Mouse (Mus musculus): Measurements from ENCODE around the gene Wdr4. TPM values are rescaled to one million over a fixed set of nuclear protein-coding genes. Genes with fewer than 3 reads are reported as not detected.
A peak's percentile ranks its signal among the peaks of the same experiment; 100 is the strongest.

The Wdr4 gene
- polyA plus RNA-seq, 1 experiment = 25.4 TPM

GRCm38 (mm10) chr17:31460416-31460815 is 59.4 kb downstream of the Wdr4 start:
- Histone ChIP-seq H3K4me1 (ENCODE audit: control insufficient read depth, insufficient read depth, low read length) (peaks cover 26% of the 10 kb centered on the region), H3K27me3 (ENCODE audit: control insufficient read depth, insufficient read depth, low read length) (no peaks in the 10 kb centered on the region), H3K4me3 (replicated peaks; ENCODE audit: insufficient read depth, low read depth, low read length) (no peak overlapping the region), H3K27ac (ENCODE audit: insufficient read depth, low read length) (no peak overlapping the region)
- WGBS = 47% methylated on average over 4 of the region's 4 CpGs
- no peak for DNase-seq
- no peak for TF ChIP-seq CTCF (IDR thresholded peaks at IDR 0.05; ENCODE audit: borderline replicate concordance, insufficient read depth, low read depth, low read length)
- no peak for TF ChIP-seq POLR2A (IDR thresholded peaks at IDR 0.05; ENCODE audit: borderline replicate concordance, insufficient read depth, low read length)

DNA sequence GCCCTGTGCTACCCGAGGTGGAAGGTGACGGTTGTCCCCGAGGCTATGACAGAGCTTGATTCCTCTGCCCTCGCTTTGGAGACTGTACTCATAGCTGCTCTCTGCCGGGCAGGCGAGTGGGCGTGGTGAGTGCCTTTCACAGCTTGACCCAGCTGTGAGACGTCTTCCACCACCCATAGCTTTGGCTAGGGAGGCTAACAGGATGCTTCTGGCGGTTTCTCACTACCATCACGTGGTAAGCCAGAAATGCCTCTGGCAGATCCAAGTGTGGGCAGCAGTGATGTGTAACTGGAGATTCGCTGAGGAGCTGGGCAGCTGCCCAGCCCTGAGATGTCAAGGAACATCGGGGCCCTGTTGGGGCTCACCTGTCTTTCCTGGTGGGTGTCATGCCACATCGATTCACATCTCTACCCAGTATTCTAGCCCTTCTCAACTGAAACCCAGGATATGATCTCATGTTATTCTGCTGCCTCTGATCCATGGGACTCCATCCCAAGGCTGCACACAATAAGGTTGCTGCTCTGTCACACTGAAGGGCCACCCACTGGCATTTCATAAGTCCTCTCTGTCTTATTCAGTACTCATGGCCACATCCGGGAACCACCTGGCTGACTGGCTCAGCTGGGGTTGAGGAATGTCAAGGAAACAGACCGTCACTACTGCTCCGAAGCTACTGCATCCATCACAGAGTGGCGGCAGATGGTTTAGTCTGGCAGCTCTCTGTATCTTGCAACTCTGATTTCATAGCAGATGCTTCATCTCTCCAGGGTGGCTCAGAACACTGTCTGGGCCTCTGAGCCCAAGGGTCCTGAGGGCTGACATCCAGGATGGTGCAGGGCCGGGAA is 62.8 kb downstream of the Wdr4 start:
- peaks cover 26% of the 10 kb centered on the region for H3K4me1 ChIP-seq (ENCODE audit: control insufficient read depth, insufficient read depth, low read length)
- no peak overlapping the region for H3K4me3 ChIP-seq (replicated peaks; ENCODE audit: insufficient read depth, low read depth, low read length)
- 32% methylated on average over 18 of the region's 18 CpGs for WGBS
- DNase-seq = peak; percentile 69 to 75
- TF ChIP-seq POLR2A (IDR thresholded peaks at IDR 0.05; ENCODE audit: borderline replicate concordance, insufficient read depth, low read length) (no peak), CTCF (IDR thresholded peaks at IDR 0.05; ENCODE audit: borderline replicate concordance, insufficient read depth, low read depth, low read length) (no peak)
- H3K27ac ChIP-seq (ENCODE audit: insufficient read depth, low read length) = peak overlapping the region; percentile 18
- H3K27me3 ChIP-seq (ENCODE audit: control insufficient read depth, insufficient read depth, low read length) = no peaks in the 10 kb centered on the region

DNA sequence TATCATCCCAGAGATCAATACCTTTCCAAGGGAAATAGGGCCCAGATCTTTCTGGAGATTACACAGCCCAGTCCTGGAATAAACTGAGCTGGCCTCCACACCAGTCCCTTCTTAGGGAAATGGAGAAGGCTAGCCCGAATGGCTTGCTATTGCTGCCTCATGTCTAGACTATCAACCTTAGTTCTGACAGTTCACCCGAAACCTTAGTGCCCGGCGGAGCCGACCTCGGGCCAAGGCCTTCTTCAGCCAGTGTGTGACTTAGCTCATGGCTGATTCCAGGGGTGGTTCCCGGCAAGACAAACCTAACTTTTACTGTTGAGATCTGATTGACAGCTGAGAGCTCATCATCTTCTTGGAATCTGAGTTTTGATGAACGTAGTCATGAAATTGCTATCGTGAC is 65.7 kb downstream of the Wdr4 start:
- TF ChIP-seq POLR2A (IDR thresholded peaks at IDR 0.05; ENCODE audit: borderline replicate concordance, insufficient read depth, low read length) (no peak), CTCF (IDR thresholded peaks at IDR 0.05; ENCODE audit: borderline replicate concordance, insufficient read depth, low read depth, low read length) (no peak)
- 89% methylated on average over 9 of the region's 9 CpGs for WGBS

GRCm38 (mm10) chr17:31453476-31453875 is 66.3 kb downstream of the Wdr4 start:
- no peak for DNase-seq
- Histone ChIP-seq H3K27ac (ENCODE audit: insufficient read depth, low read length) (no peak overlapping the region), H3K4me1 (ENCODE audit: control insufficient read depth, insufficient read depth, low read length) (peaks cover 36% of the 10 kb centered on the region), H3K4me3 (replicated peaks; ENCODE audit: insufficient read depth, low read depth, low read length) (no peak overlapping the region), H3K27me3 (ENCODE audit: control insufficient read depth, insufficient read depth, low read length) (no peaks in the 10 kb centered on the region)
- TF ChIP-seq POLR2A (IDR thresholded peaks at IDR 0.05; ENCODE audit: borderline replicate concordance, insufficient read depth, low read length) (no peak), CTCF (IDR thresholded peaks at IDR 0.05; ENCODE audit: borderline replicate concordance, insufficient read depth, low read depth, low read length) (no peak)
- 83% methylated on average over 3 of the region's 3 CpGs for WGBS

More for the DNA sequence above, 65.7 kb downstream of the Wdr4 start:
- Histone ChIP-seq H3K4me1 (ENCODE audit: control insufficient read depth, insufficient read depth, low read length) (peaks cover 36% of the 10 kb centered on the region), H3K4me3 (replicated peaks; ENCODE audit: insufficient read depth, low read depth, low read length) (no peak overlapping the region), H3K27me3 (ENCODE audit: control insufficient read depth, insufficient read depth, low read length) (no peaks in the 10 kb centered on the region), H3K27ac (ENCODE audit: insufficient read depth, low read length) (no peak overlapping the region)
- DNase-seq = no peak

- peaks cover 38% of the 10 kb centered on the region for H3K4me1 ChIP-seq (ENCODE audit: control insufficient read depth, insufficient read depth, low read length)
- TF ChIP-seq CTCF (IDR thresholded peaks at IDR 0.05; ENCODE audit: borderline replicate concordance, insufficient read depth, low read depth, low read length) (no peak), POLR2A (IDR thresholded peaks at IDR 0.05; ENCODE audit: borderline replicate concordance, insufficient read depth, low read length) (no peak)
- no peaks in the 10 kb centered on the region for H3K27me3 ChIP-seq (ENCODE audit: control insufficient read depth, insufficient read depth, low read length)
- H3K4me3 ChIP-seq (replicated peaks; ENCODE audit: insufficient read depth, low read depth, low read length) = no peak overlapping the region
- DNase-seq = no peak
- no peak overlapping the region for H3K27ac ChIP-seq (ENCODE audit: insufficient read depth, low read length)
- 88% methylated on average over 2 of the region's 2 CpGs for WGBS
Measured at GRCm38 (mm10) chr17:31452816-31453215, 67.0 kb downstream of the Wdr4 start.

- 36% methylated on average over 8 of the region's 8 CpGs for WGBS
- Histone ChIP-seq H3K27ac (ENCODE audit: insufficient read depth, low read length) (no peak overlapping the region), H3K4me1 (ENCODE audit: control insufficient read depth, insufficient read depth, low read length) (peaks cover 33% of the 10 kb centered on the region), H3K4me3 (replicated peaks; ENCODE audit: insufficient read depth, low read depth, low read length) (no peak overlapping the region), H3K27me3 (ENCODE audit: control insufficient read depth, insufficient read depth, low read length) (no peaks in the 10 kb centered on the region)
- DNase-seq = peak; percentile 43 to 65
- TF ChIP-seq CTCF (IDR thresholded peaks at IDR 0.05; ENCODE audit: borderline replicate concordance, insufficient read depth, low read depth, low read length) (no peak), POLR2A (IDR thresholded peaks at IDR 0.05; ENCODE audit: borderline replicate concordance, insufficient read depth, low read length) (no peak)
Measured at GRCm38 (mm10) chr17:31451179-31451708, 68.5 kb downstream of the Wdr4 start.

GRCm38 (mm10) chr17:31450206-31450605 is 69.6 kb downstream of the Wdr4 start:
- Histone ChIP-seq H3K4me1 (ENCODE audit: control insufficient read depth, insufficient read depth, low read length) (peaks cover 36% of the 10 kb centered on the region), H3K27ac (ENCODE audit: insufficient read depth, low read length) (no peak overlapping the region), H3K4me3 (replicated peaks; ENCODE audit: insufficient read depth, low read depth, low read length) (no peak overlapping the region), H3K27me3 (ENCODE audit: control insufficient read depth, insufficient read depth, low read length) (no peaks in the 10 kb centered on the region)
- TF ChIP-seq CTCF (IDR thresholded peaks at IDR 0.05; ENCODE audit: borderline replicate concordance, insufficient read depth, low read depth, low read length) = no peak
- TF ChIP-seq POLR2A (IDR thresholded peaks at IDR 0.05; ENCODE audit: borderline replicate concordance, insufficient read depth, low read length) = no peak
- WGBS = 34% methylated on average over 3 of the region's 3 CpGs
- DNase-seq = peak in 1 of 2 experiments; percentile 28

DNA sequence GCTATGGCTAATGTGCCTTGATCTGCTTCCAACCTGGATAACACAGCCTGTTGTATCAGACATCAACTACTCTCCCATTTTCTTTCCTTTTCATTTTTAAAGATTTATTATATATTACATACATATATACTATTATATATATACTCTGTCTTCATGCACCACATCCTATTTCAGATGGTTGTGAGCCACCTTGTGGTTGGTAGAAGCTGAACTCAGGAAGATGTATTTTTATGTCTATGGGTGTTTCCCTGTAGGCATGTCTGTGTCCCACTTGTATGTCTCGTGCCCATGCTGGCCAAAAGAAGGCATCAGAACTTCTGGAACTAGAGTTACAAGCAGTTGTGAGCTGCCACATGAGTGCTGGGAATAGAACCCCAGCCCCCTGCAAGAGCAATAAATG is 71.3 kb downstream of the Wdr4 start:
- DNase-seq = no peak
- H3K4me1 ChIP-seq (ENCODE audit: control insufficient read depth, insufficient read depth, low read length) = peaks cover 42% of the 10 kb centered on the region
- 83% methylated on average over 1 of the region's 1 CpGs for WGBS
- no peaks in the 10 kb centered on the region for H3K27me3 ChIP-seq (ENCODE audit: control insufficient read depth, insufficient read depth, low read length)
- TF ChIP-seq POLR2A (IDR thresholded peaks at IDR 0.05; ENCODE audit: borderline replicate concordance, insufficient read depth, low read length) (no peak), CTCF (IDR thresholded peaks at IDR 0.05; ENCODE audit: borderline replicate concordance, insufficient read depth, low read depth, low read length) (no peak)
- no peak overlapping the region for H3K4me3 ChIP-seq (replicated peaks; ENCODE audit: insufficient read depth, low read depth, low read length)
- H3K27ac ChIP-seq (ENCODE audit: insufficient read depth, low read length) = no peak overlapping the region

Measured in cerebellum, adult 2 months (tissue).